Mouse (Mus musculus): Measurements from ENCODE around the gene Tspan9. TPM values are rescaled to one million over a fixed set of nuclear protein-coding genes. Genes with fewer than 3 reads are reported as not detected.

Gene Tspan9
- polyA plus RNA-seq, 1 experiment from 2014 or later: 114 TPM

GRCm38 (mm10) chr6:128132581-128132980 lies 10.8 kb downstream of the Tspan9 start:
- Histone ChIP-seq H3K4me1 (replicated peaks) (peaks cover 62% of the 10 kb centered on the region), H3K4me2 (no peak overlapping the region), H3K27ac (no peak overlapping the region), H3K9ac (replicated peaks) (no peak overlapping the region), H3K4me3 (replicated peaks) (no peak overlapping the region), H3K9me3 (no peaks in the 10 kb centered on the region), H3K27me3 (no peaks in the 10 kb centered on the region), H3K36me3 (peaks cover 9% of the 10 kb centered on the region; the same call in 1 of the 2 replicates)
- ATAC-seq (ENCODE audit: insufficient number of reproducible peaks, insufficient read depth, low FRiP score, low TSS enrichment, low read depth): no peak
- 90% methylated on average over 6 of the region's 6 CpGs for WGBS

GRCm38 (mm10) chr6:128131390-128131789 lies 12.0 kb downstream of the Tspan9 start:
- Histone ChIP-seq H3K4me2 (no peak overlapping the region), H3K27ac (no peak overlapping the region), H3K4me1 (replicated peaks) (peaks cover 51% of the 10 kb centered on the region), H3K9me3 (no peaks in the 10 kb centered on the region), H3K9ac (replicated peaks) (no peak overlapping the region), H3K27me3 (no peaks in the 10 kb centered on the region), H3K4me3 (replicated peaks) (no peak overlapping the region), H3K36me3 (peaks cover 9% of the 10 kb centered on the region; the same call in 1 of the 2 replicates)
- no peak for ATAC-seq (ENCODE audit: insufficient number of reproducible peaks, insufficient read depth, low FRiP score, low TSS enrichment, low read depth)
- 64% methylated on average over 2 of the region's 2 CpGs for WGBS

GRCm38 (mm10) chr6:128130686-128131085 lies 12.7 kb downstream of the Tspan9 start:
- ATAC-seq (ENCODE audit: insufficient number of reproducible peaks, insufficient read depth, low FRiP score, low TSS enrichment, low read depth): no peak
- no peak overlapping the region for H3K27ac ChIP-seq
- WGBS: 86% methylated on average over 4 of the region's 4 CpGs
- no peaks in the 10 kb centered on the region for H3K9me3 ChIP-seq
- no peak overlapping the region for H3K4me2 ChIP-seq
- H3K9ac ChIP-seq (replicated peaks): no peak overlapping the region
- H3K36me3 ChIP-seq: peaks cover 9% of the 10 kb centered on the region; the same call in 1 of the 2 replicates
- peaks cover 44% of the 10 kb centered on the region for H3K4me1 ChIP-seq (replicated peaks)
- no peaks in the 10 kb centered on the region for H3K27me3 ChIP-seq
- no peak overlapping the region for H3K4me3 ChIP-seq (replicated peaks)

- Histone ChIP-seq H3K27ac (no peak overlapping the region), H3K9me3 (no peaks in the 10 kb centered on the region), H3K36me3 (peaks cover 9% of the 10 kb centered on the region; the same call in 1 of the 2 replicates), H3K4me2 (no peak overlapping the region), H3K9ac (replicated peaks) (no peak overlapping the region), H3K4me3 (replicated peaks) (no peak overlapping the region), H3K4me1 (replicated peaks) (peaks cover 31% of the 10 kb centered on the region), H3K27me3 (no peaks in the 10 kb centered on the region)
- no peak for ATAC-seq (ENCODE audit: insufficient number of reproducible peaks, insufficient read depth, low FRiP score, low TSS enrichment, low read depth)
- 45% methylated on average over 5 of the region's 5 CpGs for WGBS
These were observed 14.0 kb downstream of the Tspan9 start for GRCm38 (mm10) chr6:128129382-128129781.

- 80% methylated on average over 3 of the region's 3 CpGs for WGBS
- Histone ChIP-seq H3K27ac (no peak overlapping the region), H3K4me1 (replicated peaks) (peaks cover 23% of the 10 kb centered on the region), H3K9me3 (no peaks in the 10 kb centered on the region), H3K4me3 (replicated peaks) (no peak overlapping the region), H3K9ac (replicated peaks) (no peak overlapping the region), H3K36me3 (peaks cover 9% of the 10 kb centered on the region; the same call in 1 of the 2 replicates), H3K4me2 (no peak overlapping the region), H3K27me3 (no peaks in the 10 kb centered on the region)
- no peak for ATAC-seq (ENCODE audit: insufficient number of reproducible peaks, insufficient read depth, low FRiP score, low TSS enrichment, low read depth)
These were observed 16.1 kb downstream of the Tspan9 start for GRCm38 (mm10) chr6:128127312-128127711.

GRCm38 (mm10) chr6:128126876-128127275 lies 16.5 kb downstream of the Tspan9 start:
- Histone ChIP-seq H3K36me3 (peaks cover 9% of the 10 kb centered on the region; the same call in 1 of the 2 replicates), H3K4me2 (no peak overlapping the region), H3K27ac (no peak overlapping the region), H3K9me3 (no peaks in the 10 kb centered on the region), H3K9ac (replicated peaks) (no peak overlapping the region), H3K4me3 (replicated peaks) (no peak overlapping the region), H3K4me1 (replicated peaks) (peaks cover 25% of the 10 kb centered on the region), H3K27me3 (no peaks in the 10 kb centered on the region)
- WGBS: 78% methylated on average over 4 of the region's 4 CpGs
- ATAC-seq (ENCODE audit: insufficient number of reproducible peaks, insufficient read depth, low FRiP score, low TSS enrichment, low read depth): no peak

DNA sequence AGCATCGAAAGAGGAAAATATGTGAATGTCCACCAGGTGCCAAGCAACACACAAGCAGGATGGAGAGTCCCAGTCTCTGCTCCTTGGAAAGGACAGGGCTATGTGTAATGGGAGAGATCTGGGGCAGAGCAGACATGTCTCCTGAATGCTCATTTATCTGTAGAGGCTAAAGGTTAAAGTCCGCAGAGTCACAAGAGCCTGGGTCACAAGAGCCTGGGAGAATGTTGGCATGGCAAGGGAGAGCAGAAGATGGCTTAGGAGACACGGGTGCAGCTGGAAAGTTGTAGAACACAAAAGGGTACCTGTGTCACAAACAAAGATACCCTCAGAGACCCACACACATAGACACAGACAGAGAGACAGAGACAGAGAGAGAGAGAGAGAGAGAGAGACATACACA lies 17.9 kb downstream of the Tspan9 start:
- Histone ChIP-seq H3K4me3 (replicated peaks) (no peak overlapping the region), H3K9me3 (no peaks in the 10 kb centered on the region), H3K27ac (no peak overlapping the region), H3K36me3 (peaks cover 9% of the 10 kb centered on the region; the same call in 1 of the 2 replicates), H3K4me1 (replicated peaks) (peaks cover 27% of the 10 kb centered on the region), H3K27me3 (no peaks in the 10 kb centered on the region), H3K4me2 (no peak overlapping the region), H3K9ac (replicated peaks) (no peak overlapping the region)
- 74% methylated on average over 3 of the region's 3 CpGs for WGBS
- ATAC-seq (ENCODE audit: insufficient number of reproducible peaks, insufficient read depth, low FRiP score, low TSS enrichment, low read depth): no peak

DNA sequence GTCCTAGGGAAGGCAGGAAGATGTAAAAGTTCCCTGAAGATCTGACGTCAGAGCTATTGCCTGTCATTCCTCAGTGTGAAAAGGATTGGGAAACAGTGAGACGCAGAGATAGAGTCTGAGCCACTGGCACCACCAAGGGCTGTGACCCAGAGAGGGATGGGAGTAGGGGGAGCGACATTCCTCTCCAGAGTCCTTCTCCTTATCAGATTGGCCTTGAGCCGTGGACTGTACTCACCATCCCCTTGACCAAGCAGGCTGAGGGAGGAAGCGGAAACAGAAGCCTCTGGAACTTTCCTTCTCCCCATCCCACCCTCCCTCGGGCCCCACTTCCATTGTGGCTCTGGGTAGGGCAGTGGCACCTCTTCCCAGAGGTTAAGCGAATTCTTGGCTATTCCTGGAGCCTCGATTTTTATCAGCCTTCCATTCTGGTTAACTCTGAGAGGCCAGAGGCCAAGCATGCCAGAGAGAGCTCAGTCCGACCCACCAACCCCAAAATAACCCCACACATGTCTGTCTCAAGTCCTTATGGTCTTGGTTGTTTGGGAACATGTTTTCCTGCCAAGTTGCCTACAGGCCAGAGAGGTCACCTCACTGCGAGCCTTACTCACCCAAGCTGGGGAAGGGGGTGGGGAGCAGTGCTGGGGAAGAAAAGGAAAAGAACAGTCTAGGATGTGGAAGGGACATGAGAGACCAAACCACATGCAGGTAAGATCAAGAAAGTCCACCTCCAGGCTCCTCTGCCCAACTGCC lies 19.0 kb downstream of the Tspan9 start:
- ATAC-seq (ENCODE audit: insufficient number of reproducible peaks, insufficient read depth, low FRiP score, low TSS enrichment, low read depth): no peak
- H3K4me2 ChIP-seq: no peak overlapping the region
- peaks cover 9% of the 10 kb centered on the region; the same call in 1 of the 2 replicates for H3K36me3 ChIP-seq
- H3K4me1 ChIP-seq (replicated peaks): peaks cover 20% of the 10 kb centered on the region
- no peak overlapping the region for H3K9ac ChIP-seq (replicated peaks)
- H3K27me3 ChIP-seq: no peaks in the 10 kb centered on the region
- H3K9me3 ChIP-seq: no peaks in the 10 kb centered on the region
- no peak overlapping the region for H3K4me3 ChIP-seq (replicated peaks)
- no peak overlapping the region for H3K27ac ChIP-seq
- 73% methylated on average over 10 of the region's 10 CpGs for WGBS

- WGBS: 38% methylated on average over 5 of the region's 5 CpGs
- peaks cover 16% of the 10 kb centered on the region for H3K4me1 ChIP-seq (replicated peaks)
- no peak overlapping the region for H3K4me2 ChIP-seq
- no peak for ATAC-seq (ENCODE audit: insufficient number of reproducible peaks, insufficient read depth, low FRiP score, low TSS enrichment, low read depth)
- no peak overlapping the region for H3K9ac ChIP-seq (replicated peaks)
- no peaks in the 10 kb centered on the region; the same call in 1 of the 2 replicates for H3K36me3 ChIP-seq
- H3K27ac ChIP-seq: peak overlapping the region; percentile 42; the same call in 1 of the 2 replicates
- no peak overlapping the region for H3K4me3 ChIP-seq (replicated peaks)
- no peaks in the 10 kb centered on the region for H3K27me3 ChIP-seq
- H3K9me3 ChIP-seq: no peaks in the 10 kb centered on the region
These were observed 21.3 kb downstream of the Tspan9 start for GRCm38 (mm10) chr6:128122127-128122526.

GRCm38 (mm10) chr6:128121691-128122090 lies 21.7 kb downstream of the Tspan9 start:
- 91% methylated on average over 5 of the region's 5 CpGs for WGBS
- Histone ChIP-seq H3K4me2 (no peak overlapping the region), H3K27me3 (no peaks in the 10 kb centered on the region), H3K9me3 (no peaks in the 10 kb centered on the region), H3K4me3 (replicated peaks) (no peak overlapping the region), H3K9ac (replicated peaks) (no peak overlapping the region), H3K4me1 (replicated peaks) (peaks cover 21% of the 10 kb centered on the region), H3K36me3 (no peaks in the 10 kb centered on the region; the same call in 1 of the 2 replicates), H3K27ac (no peak overlapping the region)
- ATAC-seq (ENCODE audit: insufficient number of reproducible peaks, insufficient read depth, low FRiP score, low TSS enrichment, low read depth): no peak

- H3K4me2 ChIP-seq: no peak overlapping the region
- H3K9ac ChIP-seq (replicated peaks): no peak overlapping the region
- WGBS: 76% methylated on average over 12 of the region's 12 CpGs
- H3K4me1 ChIP-seq (replicated peaks): peaks cover 30% of the 10 kb centered on the region
- no peak overlapping the region for H3K27ac ChIP-seq
- ATAC-seq (ENCODE audit: insufficient number of reproducible peaks, insufficient read depth, low FRiP score, low TSS enrichment, low read depth): no peak
- H3K9me3 ChIP-seq: no peaks in the 10 kb centered on the region
- H3K36me3 ChIP-seq: no peaks in the 10 kb centered on the region; the same call in 1 of the 2 replicates
- no peak overlapping the region for H3K4me3 ChIP-seq (replicated peaks)
- H3K27me3 ChIP-seq: no peaks in the 10 kb centered on the region
These were observed 22.6 kb downstream of the Tspan9 start for GRCm38 (mm10) chr6:128120806-128121205.

Data from limb, embryonic 12.5 days (tissue).